In genomic region chr3:84695867-84696361, GRCm38 (mm10) we compare ENCODE assay signal across 8 mouse cellular contexts. TPM values are rescaled to one million over a fixed set of nuclear protein-coding genes. Genes with fewer than 3 reads are reported as not detected.
A peak's percentile ranks its signal among the peaks of the same experiment; 100 is the strongest.
DNase-seq lines count a peak whose midpoint lies in the region; ATAC-seq and TF ChIP-seq lines count a peak whose summit lies in the region.

No protein-coding gene starts in this region.

- DNase-seq in kidney, adult 2 months, result peak; percentile 8
- DNase-seq in kidney, adult 11 months, result no peak
- DNase-seq in MN1 (ENCODE audit: low spot score), result peak; percentile 46
- peak; percentile 46 for DNase-seq in adrenal gland, postnatal 25 days
- DNase-seq in testis, postnatal 10 days (ENCODE audit: low spot score), result no peak
- DNase-seq in thymus, postnatal 10 days (ENCODE audit: low spot score in 2 of 2), result no peak

- no peak for TF ChIP-seq POLR2A in kidney, adult 2 months (IDR thresholded peaks at IDR 0.05; ENCODE audit: low read depth, low read length)

- H3K9ac ChIP-seq in limb, embryonic 13.5 days, result no peak overlapping the region; the same call in 1 of the 2 replicates

- no peak for ATAC-seq in limb, embryonic 13.5 days (ENCODE audit: low FRiP score, low read depth)
- no peak for ATAC-seq in megakaryocyte-erythroid progenitor cell, adult 5-6 weeks (replicated peaks; ENCODE audit: low FRiP score, low TSS enrichment, poor library complexity, severe bottlenecking)

- H3K9me3 ChIP-seq in limb, embryonic 13.5 days, result no peaks in the 10 kb centered on the region

- 62% methylated on average over 9 of the region's 9 CpGs for WGBS in kidney, adult 2 months
- WGBS in limb, embryonic 13.5 days, result 73% methylated on average over 9 of the region's 9 CpGs

- no peaks in the 10 kb centered on the region for H3K27me3 ChIP-seq in kidney, adult 2 months (replicated peaks; ENCODE audit: control insufficient read depth, insufficient read depth, low read length)
- peaks cover 8% of the 10 kb centered on the region; the same call in 1 of the 2 replicates for H3K27me3 ChIP-seq in limb, embryonic 13.5 days

- no peak for TF ChIP-seq CTCF in kidney, adult 2 months (conservative IDR thresholded peaks at IDR 0.05; ENCODE audit: insufficient read depth, insufficient read length, low read depth, low read length)

- H3K36me3 ChIP-seq in kidney, adult 2 months (ENCODE audit: control insufficient read depth, insufficient read depth, low read length), result no peaks in the 10 kb centered on the region
- no peaks in the 10 kb centered on the region for H3K36me3 ChIP-seq in limb, embryonic 13.5 days

- H3K27ac ChIP-seq in kidney, adult 2 months (ENCODE audit: insufficient read depth, low read depth, low read length), result no peak overlapping the region
- no peak overlapping the region for H3K27ac ChIP-seq in limb, embryonic 13.5 days

- no peaks in the 10 kb centered on the region for H3K4me1 ChIP-seq in kidney, adult 2 months (ENCODE audit: control insufficient read depth, insufficient read depth, low read length)
- H3K4me1 ChIP-seq in limb, embryonic 13.5 days, result peaks cover 18% of the 10 kb centered on the region

- no peak overlapping the region for H3K4me3 ChIP-seq in kidney, adult 2 months (ENCODE audit: insufficient read depth, low read depth, low read length)
- H3K4me3 ChIP-seq in limb, embryonic 13.5 days, result no peak overlapping the region

- H3K4me2 ChIP-seq in limb, embryonic 13.5 days (replicated peaks), result peak overlapping the region; percentile 49

RNA-seq across cellular contexts. Expression of gene Tmem154, which starts 29.9 kb away (rescaled TPM):
- polyA plus RNA-seq in kidney, adult 2 months (2012; rRNA removed), result 0.42 and 0.88 TPM in 2 replicates
- total RNA-seq in adrenal gland, postnatal 25 days (2021), result 4.5 and 13.2 TPM in 2 replicates
- 1.6 and 1.7 TPM in 2 replicates for polyA plus RNA-seq in limb, embryonic 13.5 days (2015; fragmentation: Nextera tagmentation; extraction: Ambion mirVana)
- total RNA-seq in megakaryocyte-erythroid progenitor cell, adult 5-6 weeks (2014; fragmentation: Nextera tagmentation), result 0.47 and 1.2 TPM in 2 replicates
- total RNA-seq in megakaryocyte-erythroid progenitor cell, adult 5-6 weeks (2017), result 0.19 and 20.9 TPM in 2 replicates

Comparison
In these comparisons a context has a peak if more than half of its experiments do, and no peak if none do; other contexts are left out.
1. DNase-seq: peak in kidney, adult 2 months (single experiment), MN1 (single experiment) and adrenal gland, postnatal 25 days (single experiment); none in kidney, adult 11 months (single experiment), testis, postnatal 10 days (single experiment) and thymus, postnatal 10 days (0 of 2).